Mouse (Mus musculus): Measurements from ENCODE around the gene Srsf9. TPM values are rescaled to one million over a fixed set of nuclear protein-coding genes. Genes with fewer than 3 reads are reported as not detected.
A peak's percentile ranks its signal among the peaks of the same experiment; 100 is the strongest.
"Not testable (repeated sequence)": the region's sequence is repeated elsewhere in the genome, so short reads cannot be mapped to it uniquely, and the experiment has no call there.

Srsf9 gene
- polyA plus RNA-seq, 1 experiment from 2014 or later: 263 TPM

- H3K4me3 ChIP-seq: peak overlapping the region; percentile 62
- peaks cover 32% of the 10 kb centered on the region for H3K4me1 ChIP-seq
- no peak for ATAC-seq
- H3K27me3 ChIP-seq: no peaks in the 10 kb centered on the region
- 33% methylated on average over 13 of the region's 13 CpGs for WGBS
- no peaks in the 10 kb centered on the region for H3K9me3 ChIP-seq (replicated peaks)
- peaks cover 27% of the 10 kb centered on the region for H3K36me3 ChIP-seq (ENCODE audit: poor library complexity, severe bottlenecking)
- H3K27ac ChIP-seq: 0 out of 2 replicates have a peak overlapping the region, but pooled peaks have one; percentile 53
- peak overlapping the region; percentile 66 for H3K9ac ChIP-seq
- H3K4me2 ChIP-seq: peak overlapping the region; percentile 83
Measured at GRCm38 (mm10) chr5:115301615-115302014, 25.4 kb upstream of the Srsf9 start.

- H3K4me3 ChIP-seq; ATAC-seq; H3K27ac ChIP-seq; H3K27me3 ChIP-seq; H3K9me3 ChIP-seq (replicated peaks); H3K9ac ChIP-seq: not testable (repeated sequence)
- Histone ChIP-seq H3K4me1 (peaks cover 28% of the 10 kb centered on the region), H3K4me2 (peak overlapping the region; percentile 83; the same call in 1 of the 2 replicates), H3K36me3 (ENCODE audit: poor library complexity, severe bottlenecking) (peaks cover 21% of the 10 kb centered on the region)
- 83% methylated on average over 7 of the region's 7 CpGs for WGBS
Measured at GRCm38 (mm10) chr5:115302190-115302589, 24.8 kb upstream of the Srsf9 start.

- Histone ChIP-seq H3K36me3 (ENCODE audit: poor library complexity, severe bottlenecking) (no peaks in the 10 kb centered on the region), H3K27ac (no peak overlapping the region), H3K27me3 (no peaks in the 10 kb centered on the region), H3K4me2 (no peak overlapping the region), H3K4me1 (peaks cover 12% of the 10 kb centered on the region), H3K9ac (no peak overlapping the region), H3K9me3 (replicated peaks) (no peaks in the 10 kb centered on the region), H3K4me3 (no peak overlapping the region)
- 89% methylated on average over 4 of the region's 4 CpGs for WGBS
- no peak for ATAC-seq
Measured at GRCm38 (mm10) chr5:115312354-115312753, 14.6 kb upstream of the Srsf9 start.

GRCm38 (mm10) chr5:115312816-115313667 lies 13.9 kb upstream of the Srsf9 start:
- no peak for ATAC-seq
- Histone ChIP-seq H3K27me3 (no peaks in the 10 kb centered on the region), H3K4me1 (peaks cover 19% of the 10 kb centered on the region), H3K9ac (no peak overlapping the region), H3K9me3 (replicated peaks) (no peaks in the 10 kb centered on the region), H3K4me3 (no peak overlapping the region), H3K27ac (no peak overlapping the region), H3K4me2 (no peak overlapping the region), H3K36me3 (ENCODE audit: poor library complexity, severe bottlenecking) (no peaks in the 10 kb centered on the region)
- WGBS: 79% methylated on average over 10 of the region's 10 CpGs

- Histone ChIP-seq H3K4me2 (no peak overlapping the region), H3K36me3 (ENCODE audit: poor library complexity, severe bottlenecking) (no peaks in the 10 kb centered on the region), H3K9ac (no peak overlapping the region), H3K4me1 (peaks cover 25% of the 10 kb centered on the region), H3K9me3 (replicated peaks) (no peaks in the 10 kb centered on the region), H3K27ac (no peak overlapping the region), H3K4me3 (no peak overlapping the region), H3K27me3 (no peaks in the 10 kb centered on the region)
- WGBS: 43% methylated on average over 5 of the region's 5 CpGs
- ATAC-seq: no peak
Measured at GRCm38 (mm10) chr5:115313668-115313943, 13.4 kb upstream of the Srsf9 start.

GRCm38 (mm10) chr5:115316968-115317644 lies 9.9 kb upstream of the Srsf9 start:
- Histone ChIP-seq H3K9me3 (replicated peaks) (no peaks in the 10 kb centered on the region), H3K36me3 (ENCODE audit: poor library complexity, severe bottlenecking) (no peaks in the 10 kb centered on the region), H3K27ac (peak overlapping the region; percentile 88), H3K4me3 (no peak overlapping the region), H3K4me1 (peaks cover 38% of the 10 kb centered on the region), H3K9ac (peak overlapping the region; percentile 14), H3K4me2 (peak overlapping the region; percentile 35), H3K27me3 (no peaks in the 10 kb centered on the region)
- WGBS: 2% methylated on average over 14 of the region's 14 CpGs
- no peak for ATAC-seq

- Histone ChIP-seq H3K4me3 (no peak overlapping the region), H3K36me3 (ENCODE audit: poor library complexity, severe bottlenecking) (no peaks in the 10 kb centered on the region), H3K27ac (peak overlapping the region; percentile 88), H3K27me3 (no peaks in the 10 kb centered on the region), H3K4me1 (peaks cover 38% of the 10 kb centered on the region), H3K4me2 (peak overlapping the region; percentile 35), H3K9me3 (replicated peaks) (no peaks in the 10 kb centered on the region), H3K9ac (peak overlapping the region; percentile 14)
- ATAC-seq: peak; percentile 66; the same call in 1 of the 2 replicates
- WGBS: 8% methylated on average over 10 of the region's 10 CpGs
Measured at GRCm38 (mm10) chr5:115317645-115318328, 9.2 kb upstream of the Srsf9 start.

- Histone ChIP-seq H3K9ac (peak overlapping the region; percentile 50), H3K4me2 (peak overlapping the region; percentile 63), H3K36me3 (ENCODE audit: poor library complexity, severe bottlenecking) (no peaks in the 10 kb centered on the region), H3K27ac (peak overlapping the region; percentile 45), H3K4me1 (peaks cover 38% of the 10 kb centered on the region), H3K9me3 (replicated peaks) (no peaks in the 10 kb centered on the region), H3K4me3 (peak overlapping the region; percentile 34), H3K27me3 (no peaks in the 10 kb centered on the region)
- peak; percentile 70 for ATAC-seq
- under 1% methylated on average over 22 of the region's 22 CpGs for WGBS
Measured at GRCm38 (mm10) chr5:115319004-115319940, 7.7 kb upstream of the Srsf9 start.

- WGBS: 26% methylated on average over 11 of the region's 11 CpGs
Measured at GRCm38 (mm10) chr5:115326256-115326831, 633 bp upstream of the Srsf9 start.

GRCm38 (mm10) chr5:115327610-115328548 lies 902 bp downstream of the Srsf9 start:
- Histone ChIP-seq H3K9ac (peak overlapping the region; percentile 93), H3K9me3 (replicated peaks) (no peaks in the 10 kb centered on the region), H3K4me1 (peaks cover 24% of the 10 kb centered on the region), H3K4me3 (peak overlapping the region; percentile 79), H3K36me3 (ENCODE audit: poor library complexity, severe bottlenecking) (peaks cover 35% of the 10 kb centered on the region), H3K27me3 (no peaks in the 10 kb centered on the region), H3K27ac (peak overlapping the region; percentile 83), H3K4me2 (peak overlapping the region; percentile 91)
- under 1% methylated on average over 53 of the region's 55 CpGs for WGBS
- ATAC-seq: peak; percentile 39

More at GRCm38 (mm10) chr5:115326256-115326831, 633 bp upstream of the Srsf9 start:
- H3K4me2 ChIP-seq: peak overlapping the region; percentile 91
- H3K27me3 ChIP-seq: no peaks in the 10 kb centered on the region
- peak; percentile 61 for ATAC-seq
- H3K27ac ChIP-seq: peak overlapping the region; percentile 83
- peak overlapping the region; percentile 79 for H3K4me3 ChIP-seq
- peaks cover 24% of the 10 kb centered on the region for H3K4me1 ChIP-seq
- H3K9me3 ChIP-seq (replicated peaks): no peaks in the 10 kb centered on the region
- peaks cover 20% of the 10 kb centered on the region for H3K36me3 ChIP-seq (ENCODE audit: poor library complexity, severe bottlenecking)
- H3K9ac ChIP-seq: peak overlapping the region; percentile 93

All from forebrain, embryonic 13.5 days (tissue).